Mouse (Mus musculus) adrenal gland, postnatal 4 days (tissue): ENCODE results near the gene Pbrm1. TPM values are rescaled to one million over a fixed set of nuclear protein-coding genes. Genes with fewer than 3 reads are reported as not detected.

Experiments used
- DNase-seq, 2 experiments: peaks; one replicate each; pipeline ENCODE4 v3.0.0; 2021 to 2022; ENCODE audit warnings: low spot score in 2 of 2, mixed read lengths in 2 of 2
- total RNA-seq, 2 experiments: library from RNA; stranded (reverse); gene quantifications; 2 replicates each; pipeline ENCODE4 v1.2.3; 2021

Pbrm1 gene
- total RNA-seq, 2 experiments from 2014 or later = 71.4 to 77.5 TPM

- no peak for DNase-seq
These were observed 59.8 kb downstream of the Pbrm1 start for GRCm38 (mm10) chr14:31078597-31079208.

- no peak for DNase-seq
These were observed 60.5 kb downstream of the Pbrm1 start for GRCm38 (mm10) chr14:31079313-31080028.

GRCm38 (mm10) chr14:31081147-31081546 is 62.2 kb downstream of the Pbrm1 start:
- DNase-seq = no peak

GRCm38 (mm10) chr14:31087433-31087832 is 68.5 kb downstream of the Pbrm1 start:
- no peak for DNase-seq

GRCm38 (mm10) chr14:31088515-31088914 is 69.6 kb downstream of the Pbrm1 start:
- no peak for DNase-seq

- DNase-seq = no peak
These were observed 71.0 kb downstream of the Pbrm1 start for GRCm38 (mm10) chr14:31089918-31090317.

- DNase-seq = no peak
These were observed 86.2 kb downstream of the Pbrm1 start for GRCm38 (mm10) chr14:31105156-31105555.

GRCm38 (mm10) chr14:31110613-31111012 is 91.7 kb downstream of the Pbrm1 start:
- DNase-seq = no peak

GRCm38 (mm10) chr14:31112187-31112586 is 93.2 kb downstream of the Pbrm1 start:
- no peak for DNase-seq

- DNase-seq = no peak
These were observed 95.1 kb downstream of the Pbrm1 start for GRCm38 (mm10) chr14:31114011-31114410.

GRCm38 (mm10) chr14:31115522-31115921 is 96.6 kb downstream of the Pbrm1 start:
- no peak for DNase-seq

- DNase-seq = no peak
These were observed 106.5 kb downstream of the Pbrm1 start for GRCm38 (mm10) chr14:31125106-31126075.

GRCm38 (mm10) chr14:31126826-31127225 is 107.9 kb downstream of the Pbrm1 start:
- DNase-seq = no peak

- no peak for DNase-seq
These were observed 109.3 kb downstream of the Pbrm1 start for GRCm38 (mm10) chr14:31128101-31128825.

- DNase-seq = peak; percentile 87 to 93
These were observed 109.9 kb downstream of the Pbrm1 start, which contains the start of gene Smim4 for GRCm38 (mm10) chr14:31128826-31129219. Gene Smim4 (minus strand): TSS chr14:31128956.

- DNase-seq = no peak
These were observed 110.6 kb downstream of the Pbrm1 start for GRCm38 (mm10) chr14:31129326-31130235.

- DNase-seq = peak; percentile 76
These were observed 111.6 kb downstream of the Pbrm1 start, which contains the start of gene Nt5dc2 for GRCm38 (mm10) chr14:31130236-31131220. Gene Nt5dc2 (plus strand): TSS chr14:31131053.

GRCm38 (mm10) chr14:31131272-31131821 is 112.4 kb downstream of the Pbrm1 start:
- no peak for DNase-seq
